Mouse (Mus musculus): ENCODE data around the gene Polr1e.

DNA sequence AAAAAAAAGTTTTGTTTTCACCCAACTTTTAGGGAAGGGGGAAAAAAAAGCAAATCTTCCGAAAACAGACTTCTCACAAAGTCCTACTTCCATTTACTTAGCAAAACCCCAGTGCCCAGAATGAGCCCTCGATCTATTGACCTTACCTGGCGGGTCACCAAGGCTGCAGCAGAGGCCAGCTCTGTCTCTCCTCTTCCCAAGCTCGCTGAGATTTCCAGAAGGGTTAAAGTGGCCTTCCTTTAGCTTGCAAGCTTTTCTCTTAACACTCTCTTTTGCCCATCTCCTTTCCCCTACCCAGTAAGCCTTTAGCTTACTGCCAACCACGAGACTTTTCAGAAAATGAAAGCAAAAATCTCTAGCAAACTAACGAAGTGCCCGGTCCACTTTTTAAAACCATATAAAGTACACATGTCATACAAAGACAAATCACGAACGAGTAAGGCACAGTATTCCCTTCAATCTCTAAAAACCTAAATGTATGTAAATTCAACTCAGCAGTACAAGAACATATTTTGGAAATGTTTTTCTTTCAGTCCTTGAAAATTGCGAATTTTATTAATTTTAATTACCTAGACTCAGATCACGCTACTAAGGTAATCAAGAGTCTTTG lies 7.5 kb upstream of the Polr1e start:
- TF ChIP-seq CTCF (IDR thresholded peaks at IDR 0.05; ENCODE audit: low read depth, low read length) (no peak), POLR2A (IDR thresholded peaks at IDR 0.05; ENCODE audit: insufficient read depth, low read length) (no peak), EP300 (IDR thresholded peaks at IDR 0.05; ENCODE audit: insufficient read depth, low read depth, low read length) (no peak)
